Mouse (Mus musculus): ENCODE measurements around the gene Otos. TPM values are rescaled to one million over a fixed set of nuclear protein-coding genes. Genes with fewer than 3 reads are reported as not detected.

The Otos gene
- polyA plus RNA-seq (2015; fragmentation: Illumina TruSeq; extraction: RNeasy Lipid Tissue Mini Kit (QIAGEN cat#74804); ENCODE audit: insufficient read depth, low read depth, low replicate concordance) = not detected

GRCm38 (mm10) chr1:92648673-92649072, at the start of gene Otos:
Gene Otos (minus strand): TSS chr1:92648841.

DNA sequence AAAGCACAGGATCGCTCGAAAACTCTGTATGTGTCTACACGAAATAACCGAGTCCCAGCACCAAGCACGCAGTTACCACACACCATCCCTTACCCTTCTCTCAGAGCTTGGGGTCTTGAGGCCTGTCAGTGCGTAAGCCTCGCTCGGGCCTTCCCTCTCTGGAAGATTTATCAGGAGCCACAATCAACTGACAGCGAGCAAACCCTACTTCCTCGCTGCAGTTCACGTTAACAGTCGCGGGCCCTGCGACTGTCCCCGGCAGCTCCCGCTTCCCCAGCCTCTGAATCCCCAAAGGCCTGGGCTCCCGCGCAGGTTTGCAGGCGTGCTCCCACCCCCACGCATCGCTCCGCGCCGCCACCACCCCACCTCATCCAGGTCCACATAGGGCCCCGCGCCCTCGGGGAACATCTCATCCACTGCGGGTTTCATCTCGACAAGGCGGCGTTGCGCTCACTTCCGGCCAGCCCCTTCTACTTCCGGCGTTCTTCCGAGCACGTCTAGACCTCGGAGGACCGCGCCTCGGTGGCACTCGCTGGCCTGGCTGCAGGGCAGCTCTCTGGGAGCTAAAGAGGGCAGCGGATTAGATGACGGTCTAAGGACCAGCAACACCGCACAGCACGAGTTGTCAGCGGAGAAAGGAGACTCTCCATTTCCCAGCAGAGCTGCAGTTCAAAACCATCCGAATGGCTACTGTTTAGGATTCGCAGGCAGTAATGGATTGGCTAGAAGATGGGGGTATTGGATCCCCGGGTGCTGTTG, 6.9 kb downstream of the Otos start, which contains the start of gene Cops9:
Cops9 (minus strand) TSS at position 472 of the 759 bp plus-strand sequence.

GRCm38 (mm10) chr1:92617488-92617887, 31.2 kb downstream of the Otos start, which contains the start of gene Olfr12:
Gene Olfr12 (plus strand): TSS chr1:92617788.

DNA sequence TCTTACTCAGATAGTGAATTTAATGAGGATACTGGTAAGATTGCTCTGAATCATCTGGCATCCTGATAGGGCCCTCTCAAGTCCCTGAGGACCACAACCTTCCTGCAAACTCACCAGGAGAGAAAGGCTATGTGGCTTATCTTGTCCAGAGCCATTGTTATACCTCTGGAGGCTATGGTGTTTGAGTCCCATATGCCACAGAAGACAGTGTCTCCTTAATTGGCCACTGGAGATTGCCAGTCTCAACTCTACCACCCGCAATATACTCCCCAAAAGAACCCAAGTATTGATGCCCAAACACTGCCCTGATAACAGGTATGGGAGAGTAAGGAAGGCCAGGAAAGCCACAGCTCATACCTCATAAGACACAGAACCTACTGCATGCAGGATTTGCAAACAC, 43.2 kb downstream of the Otos start, which contains the start of gene Olfr1410:
Olfr1410 (plus strand) TSS at position 301 of the 400 bp plus-strand sequence.

Other genes starting within 250 kb of the Otos start
- gene Ndufa10, start 175.0 kb downstream of the Otos start, polyA plus RNA-seq (2015; fragmentation: Illumina TruSeq; extraction: RNeasy Lipid Tissue Mini Kit (QIAGEN cat#74804); ENCODE audit: insufficient read depth, low read depth, low replicate concordance) = 19.2 TPM
- not detected for gene Olfr1416, start 163.7 kb downstream of the Otos start, polyA plus RNA-seq (2015; fragmentation: Illumina TruSeq; extraction: RNeasy Lipid Tissue Mini Kit (QIAGEN cat#74804); ENCODE audit: insufficient read depth, low read depth, low replicate concordance)
- not detected for gene Olfr1415, start 152.7 kb downstream of the Otos start, polyA plus RNA-seq (2015; fragmentation: Illumina TruSeq; extraction: RNeasy Lipid Tissue Mini Kit (QIAGEN cat#74804); ENCODE audit: insufficient read depth, low read depth, low replicate concordance)
- not detected for gene Olfr1414, start 130.2 kb downstream of the Otos start, polyA plus RNA-seq (2015; fragmentation: Illumina TruSeq; extraction: RNeasy Lipid Tissue Mini Kit (QIAGEN cat#74804); ENCODE audit: insufficient read depth, low read depth, low replicate concordance)
- gene Olfr1413, start 77.5 kb downstream of the Otos start, polyA plus RNA-seq (2015; fragmentation: Illumina TruSeq; extraction: RNeasy Lipid Tissue Mini Kit (QIAGEN cat#74804); ENCODE audit: insufficient read depth, low read depth, low replicate concordance) = not detected
- not detected for gene Olfr1412, start 63.1 kb downstream of the Otos start, polyA plus RNA-seq (2015; fragmentation: Illumina TruSeq; extraction: RNeasy Lipid Tissue Mini Kit (QIAGEN cat#74804); ENCODE audit: insufficient read depth, low read depth, low replicate concordance)
- not detected for gene Olfr1411, start 54.4 kb downstream of the Otos start, polyA plus RNA-seq (2015; fragmentation: Illumina TruSeq; extraction: RNeasy Lipid Tissue Mini Kit (QIAGEN cat#74804); ENCODE audit: insufficient read depth, low read depth, low replicate concordance)
- gene Olfr1410, start 43.1 kb downstream of the Otos start, polyA plus RNA-seq (2015; fragmentation: Illumina TruSeq; extraction: RNeasy Lipid Tissue Mini Kit (QIAGEN cat#74804); ENCODE audit: insufficient read depth, low read depth, low replicate concordance) = not detected
- not detected for gene Olfr12, start 31.1 kb downstream of the Otos start, polyA plus RNA-seq (2015; fragmentation: Illumina TruSeq; extraction: RNeasy Lipid Tissue Mini Kit (QIAGEN cat#74804); ENCODE audit: insufficient read depth, low read depth, low replicate concordance)
- 49.1 TPM for gene Cops9, start 6.9 kb downstream of the Otos start, polyA plus RNA-seq (2015; fragmentation: Illumina TruSeq; extraction: RNeasy Lipid Tissue Mini Kit (QIAGEN cat#74804); ENCODE audit: insufficient read depth, low read depth, low replicate concordance)
- 2.2 TPM for gene Gpc1, start 182.8 kb upstream of the Otos start, polyA plus RNA-seq (2015; fragmentation: Illumina TruSeq; extraction: RNeasy Lipid Tissue Mini Kit (QIAGEN cat#74804); ENCODE audit: insufficient read depth, low read depth, low replicate concordance)